Mouse (Mus musculus) spleen, adult 2 months (tissue): Measurements from ENCODE around the gene Arhgef2.

Experiments used
- CTCF ChIP-seq: fragments of 200-500 bp; IDR thresholded peaks from 2 replicates; pipeline ENCODE4 v1.5.1; 2011; ENCODE audit warnings: mild to moderate bottlenecking, inconsistent platforms; ENCODE audit not compliant: insufficient read depth, insufficient read length, insufficient replicate concordance; ENCODE audit errors: extremely low read depth
- POLR2A ChIP-seq: fragments of 200-500 bp; IDR thresholded peaks from 2 replicates; pipeline ENCODE4 v1.6.1; 2011; ENCODE audit warnings: low read depth, low read length, inconsistent platforms

DNA sequence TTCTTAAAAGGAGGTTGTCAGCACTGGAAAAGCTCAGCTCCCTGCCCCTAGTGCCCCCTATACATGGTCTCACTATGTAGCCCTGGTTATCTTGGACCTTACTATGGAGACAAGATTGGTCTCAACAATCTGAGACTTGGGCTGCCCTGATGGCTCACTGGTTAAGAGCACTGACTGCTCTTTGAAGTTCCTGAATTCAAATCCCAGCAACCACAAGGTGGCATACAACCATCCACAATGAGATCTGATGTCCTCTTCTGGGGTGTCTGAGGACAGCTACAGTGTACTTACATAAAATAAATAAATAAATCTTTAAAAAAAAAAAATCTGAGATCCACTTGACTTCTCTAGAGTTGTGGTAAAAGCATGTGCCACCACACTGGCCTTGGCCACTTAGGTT is 89.8 kb downstream of the Arhgef2 start:
- TF ChIP-seq CTCF (no peak), POLR2A (no peak)
